Mouse (Mus musculus): ENCODE data around the gene Pus10. TPM values are rescaled to one million over a fixed set of nuclear protein-coding genes. Genes with fewer than 3 reads are reported as not detected.

Pus10 gene
- 11.2 and 11.3 TPM in 2 replicates for polyA plus RNA-seq (2015; fragmentation: Nextera tagmentation; extraction: Ambion mirVana)

GRCm38 (mm10) chr11:23665311-23665786 lies at the start of gene Pus10:
Pus10 (plus strand) TSS chr11:23665674.

GRCm38 (mm10) chr11:23632945-23633878 lies 32.3 kb upstream of the Pus10 start, which contains the start of gene 0610010F05Rik:
0610010F05Rik (minus strand) TSS chr11:23633639.

GRCm38 (mm10) chr11:23665798-23666501 lies 476 bp downstream of the Pus10 start, which contains the start of gene Pex13:
Pex13 (minus strand) TSS chr11:23665959.

GRCm38 (mm10) chr11:23770760-23771506 lies 105.5 kb downstream of the Pus10 start, which contains the start of gene Rel:
Rel (minus strand) TSS chr11:23770970.

Other genes starting within 250 kb of the Pus10 start
- 29.9 and 34.7 TPM in 2 replicates for gene Ahsa2, start 167.6 kb upstream of the Pus10 start, polyA plus RNA-seq (2015; fragmentation: Nextera tagmentation; extraction: Ambion mirVana)
- gene 1700093K21Rik, start 144.5 kb upstream of the Pus10 start, polyA plus RNA-seq (2015; fragmentation: Nextera tagmentation; extraction: Ambion mirVana) = not detected in 2 replicates
- gene 0610010F05Rik, start 32.0 kb upstream of the Pus10 start, polyA plus RNA-seq (2015; fragmentation: Nextera tagmentation; extraction: Ambion mirVana) = 14.1 and 15.0 TPM in 2 replicates
- 27.3 and 36.0 TPM in 2 replicates for gene Pex13, start 285 bp downstream of the Pus10 start, polyA plus RNA-seq (2015; fragmentation: Nextera tagmentation; extraction: Ambion mirVana)
- 1.3 and 1.9 TPM in 2 replicates for gene Rel, start 105.3 kb downstream of the Pus10 start, polyA plus RNA-seq (2015; fragmentation: Nextera tagmentation; extraction: Ambion mirVana)
- gene Papolg, start 229.6 kb downstream of the Pus10 start, polyA plus RNA-seq (2015; fragmentation: Nextera tagmentation; extraction: Ambion mirVana) = 4.1 and 4.2 TPM in 2 replicates